Mouse (Mus musculus) limb, embryonic 10.5 days (tissue): ENCODE data around the gene Tmem135. TPM values are rescaled to one million over a fixed set of nuclear protein-coding genes. Genes with fewer than 3 reads are reported as not detected.

ENCODE experiments used
- DNase-seq: peaks from one replicate; pipeline ENCODE4 v3.0.0-alpha.2; 2017; ENCODE audit warnings: low spot score
- H3K27ac ChIP-seq: fragments of 300-500 bp; sonication (generic); 2 replicates; pipeline ENCODE4 v1.5.1; 2016; ENCODE audit warnings: mild to moderate bottlenecking
- H3K27me3 ChIP-seq: fragments of 300-500 bp; sonication (generic); 2 replicates; pipeline ENCODE4 v1.6.1; 2016; ENCODE audit warnings: low read depth, mild to moderate bottlenecking; ENCODE audit not compliant: poor library complexity, severe bottlenecking
- H3K36me3 ChIP-seq: fragments of 300-500 bp; sonication (generic); 2 replicates; pipeline ENCODE4 v1.6.1; 2016; ENCODE audit warnings: mild to moderate bottlenecking, moderate library complexity
- H3K4me1 ChIP-seq: fragments of 300-500 bp; sonication (generic); 2 replicates; pipeline ENCODE4 v1.6.1; 2016
- H3K4me3 ChIP-seq: fragments of 300-500 bp; sonication (generic); 2 replicates; pipeline ENCODE4 v1.5.1; 2016; ENCODE audit warnings: mild to moderate bottlenecking, moderate library complexity
- H3K9me3 ChIP-seq: fragments of 300-500 bp; sonication (generic); replicated peaks from 2 replicates; pipeline ENCODE4 v1.6.1; 2016; ENCODE audit warnings: mild to moderate bottlenecking
- WGBS: fragments of 180-500 bp; shearing (Covaris S2); methylation state at CpG from one replicate; pipeline ENCODE4 v1.1.7; 2016; 5-methylcytosine and 5-hydroxymethylcytosine counted together
- microRNA-seq: library from miRNA; unstranded; fragments of <30 nt; microRNA quantifications from one replicate; pipeline ENCODE4, GENCODE M21; 2017
- polyA plus RNA-seq: library from polyadenylated mRNA; unstranded; fragments of >200 nt; fragmentation: Nextera tagmentation; extraction: Ambion mirVana; gene quantifications from 2 replicates; pipeline ENCODE4 v1.2.1, GENCODE M21; 2016

Gene Tmem135
- polyA plus RNA-seq, 1 experiment from 2014 or later, result 16.1 TPM

GRCm38 (mm10) chr7:89115633-89116032 is 288.4 kb downstream of the Tmem135 start:
- H3K4me3 ChIP-seq, result no peak overlapping the region
- no peaks in the 10 kb centered on the region for H3K27me3 ChIP-seq
- no peak for DNase-seq
- WGBS, result 81% methylated on average over 3 of the region's 3 CpGs
- H3K9me3 ChIP-seq, result no peaks in the 10 kb centered on the region
- no peaks in the 10 kb centered on the region for H3K36me3 ChIP-seq
- H3K27ac ChIP-seq, result no peak overlapping the region
- H3K4me1 ChIP-seq, result no peaks in the 10 kb centered on the region

- H3K36me3 ChIP-seq, result no peaks in the 10 kb centered on the region
- H3K27ac ChIP-seq, result no peak overlapping the region
- H3K9me3 ChIP-seq, result no peaks in the 10 kb centered on the region
- H3K4me1 ChIP-seq, result no peaks in the 10 kb centered on the region
- DNase-seq, result no peak
- no peaks in the 10 kb centered on the region for H3K27me3 ChIP-seq
- H3K4me3 ChIP-seq, result no peak overlapping the region
- 83% methylated on average over 2 of the region's 2 CpGs for WGBS
These were observed 297.6 kb downstream of the Tmem135 start for GRCm38 (mm10) chr7:89106421-89106820.

GRCm38 (mm10) chr7:89099756-89100155 is 304.3 kb downstream of the Tmem135 start:
- no peaks in the 10 kb centered on the region for H3K4me1 ChIP-seq
- H3K4me3 ChIP-seq, result no peak overlapping the region
- no peaks in the 10 kb centered on the region for H3K36me3 ChIP-seq
- H3K27me3 ChIP-seq, result no peaks in the 10 kb centered on the region
- no peak for DNase-seq
- H3K9me3 ChIP-seq, result no peaks in the 10 kb centered on the region
- WGBS, result 90% methylated on average over 4 of the region's 4 CpGs
- no peak overlapping the region for H3K27ac ChIP-seq

Small RNA genes within 50 kb of the gene (microRNA-seq; reads per million reads assigned to microRNA genes)
- gene Gm22171, result not detected
- not detected for gene Gm24659

Other genes starting within 250 kb of the Tmem135 start
- 3.9 and 6.4 TPM in 2 replicates for gene Fzd4, start 133 bp upstream of the Tmem135 start, polyA plus RNA-seq
- 10.7 and 12.0 TPM in 2 replicates for gene Prss23, start 123.0 kb upstream of the Tmem135 start, polyA plus RNA-seq
- gene Me3, start 228.2 kb upstream of the Tmem135 start, polyA plus RNA-seq, result 0.06 and 0.08 TPM in 2 replicates